Mouse (Mus musculus) lung, embryonic 14.5 days (tissue): ENCODE measurements around the gene Nmur1. TPM values are rescaled to one million over a fixed set of nuclear protein-coding genes. Genes with fewer than 3 reads are reported as not detected.
A peak's percentile ranks its signal among the peaks of the same experiment; 100 is the strongest.
"Not testable (repeated sequence)": the region's sequence is repeated elsewhere in the genome, so short reads cannot be mapped to it uniquely, and the experiment has no call there.

Experiments
- ATAC-seq: fragments of 200-750 bp; cut with Nextera tagmentation; 2 replicates; pipeline ENCODE4 v1.8.0; 2017; ENCODE audit warnings: mild to moderate bottlenecking, moderate TSS enrichment, moderate library complexity; ENCODE audit not compliant: insufficient read depth
- DNase-seq: peaks from one replicate; pipeline ENCODE4 v3.0.0-alpha.2; 2015
- H3K27ac ChIP-seq: fragments of 300-500 bp; sonication (generic); 2 replicates; pipeline ENCODE4 v1.5.1; 2014; ENCODE audit warnings: low read depth, mild to moderate bottlenecking, moderate library complexity
- H3K27me3 ChIP-seq: fragments of 300-500 bp; sonication (generic); 2 replicates; pipeline ENCODE4 v1.6.1; 2014; ENCODE audit warnings: low read length, control low read depth; ENCODE audit not compliant: insufficient read depth
- H3K36me3 ChIP-seq: fragments of 300-500 bp; sonication (generic); 2 replicates; pipeline ENCODE4 v1.6.1; 2014; ENCODE audit warnings: control low read depth; ENCODE audit not compliant: insufficient read depth
- H3K4me1 ChIP-seq: fragments of 300-500 bp; sonication (generic); 2 replicates; pipeline ENCODE4 v1.6.1; 2014; ENCODE audit warnings: antibody characterized with exemption, control low read depth; ENCODE audit not compliant: insufficient read depth
- H3K4me2 ChIP-seq: fragments of 300-500 bp; sonication (generic); 2 replicates; pipeline ENCODE4 v1.6.1; 2014; ENCODE audit warnings: mild to moderate bottlenecking
- H3K4me3 ChIP-seq: fragments of 300-500 bp; sonication (generic); 2 replicates; pipeline ENCODE4 v1.5.1; 2014; ENCODE audit warnings: low read depth, low read length
- H3K9ac ChIP-seq: fragments of 300-500 bp; sonication (generic); 2 replicates; pipeline ENCODE4 v1.6.1; 2014
- H3K9me3 ChIP-seq: fragments of 300-500 bp; sonication (generic); 2 replicates; pipeline ENCODE4 v1.6.1; 2016; ENCODE audit warnings: low read depth, low read length, control low read depth
- CTCF ChIP-seq: IDR thresholded peaks from 2 replicates; pipeline ENCODE4 v1.5.1; 2016; ENCODE audit warnings: antibody characterized with exemption, low read depth
- WGBS: fragments of 180-500 bp; shearing (Covaris S2); extraction: QIAGEN DNeasy Blood & Tissue Kit; methylation state at CpG from one replicate; pipeline ENCODE4 v1.1.7; 2014; 5-methylcytosine and 5-hydroxymethylcytosine counted together
- microRNA-seq: library from miRNA; unstranded; fragments of <30 nt; microRNA quantifications from one replicate; pipeline ENCODE4, GENCODE M21; 2016; ENCODE audit warnings: borderline number of aligned reads
- polyA plus RNA-seq: library from polyadenylated mRNA; unstranded; fragments of >200 nt; fragmentation: Nextera tagmentation; extraction: Ambion mirVana; gene quantifications from 2 replicates; pipeline ENCODE4 v1.2.1, GENCODE M21; 2014

Nmur1 gene
- polyA plus RNA-seq, 1 experiment from 2014 or later: not detected

GRCm38 (mm10) chr1:86343087-86343645, 82.9 kb downstream of the Nmur1 start:
- H3K4me3 ChIP-seq: no peak overlapping the region
- no peak overlapping the region for H3K9ac ChIP-seq
- DNase-seq (no peak), ATAC-seq (no peak)
- TF ChIP-seq CTCF: no peak
- H3K9me3 ChIP-seq: no peaks in the 10 kb centered on the region
- no peaks in the 10 kb centered on the region for H3K27me3 ChIP-seq
- no peak overlapping the region for H3K27ac ChIP-seq
- no peaks in the 10 kb centered on the region for H3K4me1 ChIP-seq
- no peak overlapping the region for H3K4me2 ChIP-seq
- 80% methylated on average over 1 of the region's 1 CpGs for WGBS
- peaks cover 21% of the 10 kb centered on the region for H3K36me3 ChIP-seq

GRCm38 (mm10) chr1:86342371-86342770, 83.7 kb downstream of the Nmur1 start:
- DNase-seq (no peak), ATAC-seq (no peak)
- 86% methylated on average over 2 of the region's 2 CpGs for WGBS
- no peak overlapping the region for H3K9ac ChIP-seq
- no peak overlapping the region for H3K27ac ChIP-seq
- TF ChIP-seq CTCF: no peak
- no peaks in the 10 kb centered on the region for H3K9me3 ChIP-seq
- no peak overlapping the region for H3K4me2 ChIP-seq
- H3K36me3 ChIP-seq: peaks cover 13% of the 10 kb centered on the region; the same call in 1 of the 2 replicates
- no peaks in the 10 kb centered on the region for H3K4me1 ChIP-seq
- H3K4me3 ChIP-seq: no peak overlapping the region
- no peaks in the 10 kb centered on the region for H3K27me3 ChIP-seq

GRCm38 (mm10) chr1:86341096-86341495, 84.9 kb downstream of the Nmur1 start:
- not testable (repeated sequence) for ATAC-seq, H3K4me1 ChIP-seq, H3K27ac ChIP-seq, H3K4me3 ChIP-seq, H3K36me3 ChIP-seq, H3K9me3 ChIP-seq, DNase-seq, H3K4me2 ChIP-seq, H3K9ac ChIP-seq, H3K27me3 ChIP-seq
- 100% methylated on average over 1 of the region's 2 CpGs for WGBS

- H3K27ac ChIP-seq: no peak overlapping the region
- H3K9me3 ChIP-seq: no peaks in the 10 kb centered on the region
- H3K4me3 ChIP-seq: no peak overlapping the region
- ATAC-seq (peak; percentile 74), DNase-seq (peak; percentile 94)
- TF ChIP-seq CTCF: peak; percentile 92
- WGBS: 26% methylated on average over 4 of the region's 4 CpGs
- no peaks in the 10 kb centered on the region for H3K36me3 ChIP-seq
- H3K4me1 ChIP-seq: no peaks in the 10 kb centered on the region
- H3K9ac ChIP-seq: no peak overlapping the region
- no peak overlapping the region for H3K4me2 ChIP-seq
- no peaks in the 10 kb centered on the region; the same call in 1 of the 2 replicates for H3K27me3 ChIP-seq
Measured at GRCm38 (mm10) chr1:86339156-86339812, 86.7 kb downstream of the Nmur1 start.

GRCm38 (mm10) chr1:86336330-86336729, 89.7 kb downstream of the Nmur1 start:
- TF ChIP-seq CTCF: no peak
- Histone ChIP-seq H3K4me1 (no peaks in the 10 kb centered on the region), H3K27me3 (no peaks in the 10 kb centered on the region; the same call in 1 of the 2 replicates), H3K9me3 (no peaks in the 10 kb centered on the region), H3K9ac (no peak overlapping the region), H3K27ac (no peak overlapping the region), H3K4me3 (no peak overlapping the region), H3K36me3 (no peaks in the 10 kb centered on the region), H3K4me2 (no peak overlapping the region)
- 17% methylated on average over 2 of the region's 2 CpGs for WGBS
- DNase-seq (no peak), ATAC-seq (no peak)

Small RNA genes lying within 50 kb of the gene (microRNA-seq; reads per million reads assigned to microRNA genes)
- 112 reads per million, percentile 51 among the genes with 10 or more reads in this experiment for gene mmu-mir-3535

Other genes with a start within 250 kb of the Nmur1 start
- 7.2 and 7.5 TPM in 2 replicates for gene B3gnt7, start 123.4 kb downstream of the Nmur1 start, polyA plus RNA-seq
- gene Ncl, start 66.8 kb downstream of the Nmur1 start, polyA plus RNA-seq: 391 and 408 TPM in 2 replicates
- gene Tex44, start 101 bp upstream of the Nmur1 start, polyA plus RNA-seq: not detected in 2 replicates
- gene Ptma, start 100.5 kb upstream of the Nmur1 start, polyA plus RNA-seq: 3,453 and 3,547 TPM in 2 replicates
- gene Pde6d, start 156.4 kb upstream of the Nmur1 start, polyA plus RNA-seq: 57.6 and 58.5 TPM in 2 replicates
- 37.6 and 38.0 TPM in 2 replicates for gene Cops7b, start 156.7 kb upstream of the Nmur1 start, polyA plus RNA-seq
- gene Nppc, start 244.3 kb upstream of the Nmur1 start, polyA plus RNA-seq: 0.29 TPM in 1 of 2 replicates, not detected in the other